Mouse (Mus musculus): ENCODE results near the gene Ran. TPM values are rescaled to one million over a fixed set of nuclear protein-coding genes. Genes with fewer than 3 reads are reported as not detected.

Ran gene
- polyA plus RNA-seq, 1 experiment = 466 TPM

GRCm38 (mm10) chr5:128980857-128981256 is 39.0 kb upstream of the Ran start:
- H3K4me3 ChIP-seq = no peak overlapping the region
- no peaks in the 10 kb centered on the region for H3K27me3 ChIP-seq (ENCODE audit: control insufficient read depth, insufficient read depth, insufficient read length)
- TF ChIP-seq TCF3 (IDR thresholded peaks at IDR 0.05; ENCODE audit: insufficient read length, low read depth) (no peak), POLR2A (IDR thresholded peaks at IDR 0.05; ENCODE audit: insufficient read length, low read depth) (no peak), POLR2AphosphoS2 (IDR thresholded peaks at IDR 0.05; ENCODE audit: insufficient read length, low read depth) (no peak), MAX (IDR thresholded peaks at IDR 0.05; ENCODE audit: low read depth) (no peak), USF1 (IDR thresholded peaks at IDR 0.05; ENCODE audit: low read depth) (no peak), SRF (IDR thresholded peaks at IDR 0.05; ENCODE audit: control insufficient read depth, insufficient read length, low read depth) (no peak), TCF12 (IDR thresholded peaks at IDR 0.05; ENCODE audit: insufficient read depth, poor library complexity, severe bottlenecking) (no peak), REST (IDR thresholded peaks at IDR 0.05; ENCODE audit: insufficient read depth, insufficient read length) (no peak), CEBPB (IDR thresholded peaks at IDR 0.05; ENCODE audit: insufficient read depth, poor library complexity, severe bottlenecking) (no peak), MYOD1 (IDR thresholded peaks at IDR 0.05; ENCODE audit: control insufficient read depth in 1 of 3, insufficient read length in 2 of 3, low read depth in 2 of 3) (no peak), MYOG (IDR thresholded peaks at IDR 0.05; ENCODE audit: control insufficient read depth in 1 of 3, insufficient read depth in 1 of 3, insufficient read length in 2 of 3, low read depth in 2 of 3) (no peak), E2F4 (IDR thresholded peaks at IDR 0.05; ENCODE audit: insufficient read depth) (no peak)
- H3K79me2 ChIP-seq (ENCODE audit: control insufficient read depth, insufficient read depth) = no peaks in the 10 kb centered on the region
- no peak overlapping the region for H3ac ChIP-seq (ENCODE audit: control insufficient read depth, insufficient read length)
- H3K36me3 ChIP-seq (ENCODE audit: control insufficient read depth, insufficient read depth) = no peaks in the 10 kb centered on the region
- H3K4me2 ChIP-seq (ENCODE audit: low read depth) = no peak overlapping the region

- H3K79me2 ChIP-seq (ENCODE audit: control insufficient read depth, insufficient read depth) = no peaks in the 10 kb centered on the region
- TF ChIP-seq USF1 (IDR thresholded peaks at IDR 0.05; ENCODE audit: low read depth) (no peak), CEBPB (IDR thresholded peaks at IDR 0.05; ENCODE audit: insufficient read depth, poor library complexity, severe bottlenecking) (no peak), MYOG (IDR thresholded peaks at IDR 0.05; ENCODE audit: control insufficient read depth in 1 of 3, insufficient read depth in 1 of 3, insufficient read length in 2 of 3, low read depth in 2 of 3) (no peak), POLR2AphosphoS2 (IDR thresholded peaks at IDR 0.05; ENCODE audit: insufficient read length, low read depth) (no peak), POLR2A (IDR thresholded peaks at IDR 0.05; ENCODE audit: insufficient read length, low read depth) (no peak), TCF3 (IDR thresholded peaks at IDR 0.05; ENCODE audit: insufficient read length, low read depth) (no peak), REST (IDR thresholded peaks at IDR 0.05; ENCODE audit: insufficient read depth, insufficient read length) (no peak), TCF12 (IDR thresholded peaks at IDR 0.05; ENCODE audit: insufficient read depth, poor library complexity, severe bottlenecking) (no peak)
- H3K4me2 ChIP-seq (ENCODE audit: low read depth) = no peak overlapping the region
- no peak overlapping the region for H3K4me3 ChIP-seq
- H3K27me3 ChIP-seq (ENCODE audit: control insufficient read depth, insufficient read depth, insufficient read length) = no peaks in the 10 kb centered on the region
- H3ac ChIP-seq (ENCODE audit: control insufficient read depth, insufficient read length) = no peak overlapping the region
- H3K36me3 ChIP-seq (ENCODE audit: control insufficient read depth, insufficient read depth) = no peaks in the 10 kb centered on the region
Observed at GRCm38 (mm10) chr5:128981607-128982006, 38.3 kb upstream of the Ran start.

GRCm38 (mm10) chr5:128984536-128984935 is 35.3 kb upstream of the Ran start:
- Histone ChIP-seq H3ac (ENCODE audit: control insufficient read depth, insufficient read length) (no peak overlapping the region), H3K4me2 (ENCODE audit: low read depth) (no peak overlapping the region), H3K27me3 (ENCODE audit: control insufficient read depth, insufficient read depth, insufficient read length) (no peaks in the 10 kb centered on the region), H3K36me3 (ENCODE audit: control insufficient read depth, insufficient read depth) (no peaks in the 10 kb centered on the region), H3K79me2 (ENCODE audit: control insufficient read depth, insufficient read depth) (no peaks in the 10 kb centered on the region), H3K4me3 (no peak overlapping the region)
- TF ChIP-seq REST (IDR thresholded peaks at IDR 0.05; ENCODE audit: insufficient read depth, insufficient read length) (no peak), USF1 (IDR thresholded peaks at IDR 0.05; ENCODE audit: low read depth) (no peak), MYOG (IDR thresholded peaks at IDR 0.05; ENCODE audit: control insufficient read depth in 1 of 3, insufficient read depth in 1 of 3, insufficient read length in 2 of 3, low read depth in 2 of 3) (no peak), TCF12 (IDR thresholded peaks at IDR 0.05; ENCODE audit: insufficient read depth, poor library complexity, severe bottlenecking) (no peak), CEBPB (IDR thresholded peaks at IDR 0.05; ENCODE audit: insufficient read depth, poor library complexity, severe bottlenecking) (no peak), POLR2A (IDR thresholded peaks at IDR 0.05; ENCODE audit: insufficient read length, low read depth) (no peak), SRF (IDR thresholded peaks at IDR 0.05; ENCODE audit: control insufficient read depth, insufficient read length, low read depth) (no peak), MYOD1 (IDR thresholded peaks at IDR 0.05; ENCODE audit: control insufficient read depth in 1 of 3, insufficient read length in 2 of 3, low read depth in 2 of 3) (no peak), E2F4 (IDR thresholded peaks at IDR 0.05; ENCODE audit: insufficient read depth) (no peak), TCF3 (IDR thresholded peaks at IDR 0.05; ENCODE audit: insufficient read length, low read depth) (no peak), POLR2AphosphoS2 (IDR thresholded peaks at IDR 0.05; ENCODE audit: insufficient read length, low read depth) (no peak), MAX (IDR thresholded peaks at IDR 0.05; ENCODE audit: low read depth) (no peak)

- no peaks in the 10 kb centered on the region for H3K27me3 ChIP-seq (ENCODE audit: control insufficient read depth, insufficient read depth, insufficient read length)
- H3K4me2 ChIP-seq (ENCODE audit: low read depth) = no peak overlapping the region
- no peak overlapping the region for H3K4me3 ChIP-seq
- H3ac ChIP-seq (ENCODE audit: control insufficient read depth, insufficient read length) = no peak overlapping the region
- H3K79me2 ChIP-seq (ENCODE audit: control insufficient read depth, insufficient read depth) = no peaks in the 10 kb centered on the region
- no peak for TF ChIP-seq REST (IDR thresholded peaks at IDR 0.05; ENCODE audit: insufficient read depth, insufficient read length)
- no peak for TF ChIP-seq SRF (IDR thresholded peaks at IDR 0.05; ENCODE audit: control insufficient read depth, insufficient read length, low read depth)
- no peak for TF ChIP-seq MYOG (IDR thresholded peaks at IDR 0.05; ENCODE audit: control insufficient read depth in 1 of 3, insufficient read depth in 1 of 3, insufficient read length in 2 of 3, low read depth in 2 of 3)
- TF ChIP-seq TCF12 (IDR thresholded peaks at IDR 0.05; ENCODE audit: insufficient read depth, poor library complexity, severe bottlenecking) = no peak
- no peak for TF ChIP-seq USF1 (IDR thresholded peaks at IDR 0.05; ENCODE audit: low read depth)
- no peak for TF ChIP-seq POLR2AphosphoS2 (IDR thresholded peaks at IDR 0.05; ENCODE audit: insufficient read length, low read depth)
- TF ChIP-seq CEBPB (IDR thresholded peaks at IDR 0.05; ENCODE audit: insufficient read depth, poor library complexity, severe bottlenecking) = no peak
- no peak for TF ChIP-seq POLR2A (IDR thresholded peaks at IDR 0.05; ENCODE audit: insufficient read length, low read depth)
- TF ChIP-seq MYOD1 (IDR thresholded peaks at IDR 0.05; ENCODE audit: control insufficient read depth in 1 of 3, insufficient read length in 2 of 3, low read depth in 2 of 3) = no peak
- no peak for TF ChIP-seq E2F4 (IDR thresholded peaks at IDR 0.05; ENCODE audit: insufficient read depth)
- TF ChIP-seq TCF3 (IDR thresholded peaks at IDR 0.05; ENCODE audit: insufficient read length, low read depth) = no peak
- no peaks in the 10 kb centered on the region for H3K36me3 ChIP-seq (ENCODE audit: control insufficient read depth, insufficient read depth)
Observed at GRCm38 (mm10) chr5:128985946-128986345, 33.9 kb upstream of the Ran start.
